Mouse (Mus musculus) lung, postnatal 25 days (tissue): ENCODE results near the gene Utrn.
A peak's percentile ranks its signal among the peaks of the same experiment; 100 is the strongest.

Experiments used
- DNase-seq: peaks from one replicate; pipeline ENCODE4 v3.0.0; 2022; ENCODE audit warnings: low spot score

Utrn gene

GRCm38 (mm10) chr10:12869029-12869671, at the start of gene Utrn:
Gene Utrn, minus strand, starts transcription at chr10:12869365.
- peak; percentile 90 for DNase-seq

- DNase-seq, result no peak
Observed at GRCm38 (mm10) chr10:12917626-12918025, 48.5 kb upstream of the Utrn start.

GRCm38 (mm10) chr10:12916376-12916775, 47.2 kb upstream of the Utrn start:
- no peak for DNase-seq

GRCm38 (mm10) chr10:12915826-12916225, 46.7 kb upstream of the Utrn start:
- no peak for DNase-seq

- no peak for DNase-seq
Observed at GRCm38 (mm10) chr10:12914203-12914602, 45.0 kb upstream of the Utrn start.

- peak; percentile 14 for DNase-seq
Observed at GRCm38 (mm10) chr10:12911981-12912530, 42.9 kb upstream of the Utrn start.

- DNase-seq, result no peak
Observed at GRCm38 (mm10) chr10:12911451-12911850, 42.3 kb upstream of the Utrn start.

- DNase-seq, result no peak
Observed at GRCm38 (mm10) chr10:12909891-12910290, 40.7 kb upstream of the Utrn start.

GRCm38 (mm10) chr10:12909179-12909578, 40.0 kb upstream of the Utrn start:
- no peak for DNase-seq

- DNase-seq, result no peak
Observed at GRCm38 (mm10) chr10:12904140-12904528, 35.0 kb upstream of the Utrn start.

GRCm38 (mm10) chr10:12903440-12904139, 34.4 kb upstream of the Utrn start:
- DNase-seq, result no peak

GRCm38 (mm10) chr10:12899901-12900300, 30.7 kb upstream of the Utrn start:
- no peak for DNase-seq

GRCm38 (mm10) chr10:12893339-12893738, 24.2 kb upstream of the Utrn start:
- DNase-seq, result no peak

GRCm38 (mm10) chr10:12888373-12888772, 19.2 kb upstream of the Utrn start:
- DNase-seq, result peak; percentile 55

GRCm38 (mm10) chr10:12887792-12888191, 18.6 kb upstream of the Utrn start:
- DNase-seq, result no peak

GRCm38 (mm10) chr10:12884308-12884948, 15.3 kb upstream of the Utrn start:
- DNase-seq, result peak; percentile 29

GRCm38 (mm10) chr10:12881911-12882310, 12.7 kb upstream of the Utrn start:
- no peak for DNase-seq

GRCm38 (mm10) chr10:12879313-12879695, 10.1 kb upstream of the Utrn start:
- DNase-seq, result no peak

- no peak for DNase-seq
Observed at GRCm38 (mm10) chr10:12878661-12879312, 9.6 kb upstream of the Utrn start.

GRCm38 (mm10) chr10:12876426-12876825, 7.3 kb upstream of the Utrn start:
- DNase-seq, result no peak

GRCm38 (mm10) chr10:12875410-12875809, 6.2 kb upstream of the Utrn start:
- DNase-seq, result no peak

- peak; percentile 48 for DNase-seq
Observed at GRCm38 (mm10) chr10:12874577-12875277, 5.6 kb upstream of the Utrn start.
